Mouse (Mus musculus) heart, adult 2 months (tissue): ENCODE measurements around the gene Hoxc10.

Experiments
- CTCF ChIP-seq: fragments of 200-600 bp; IDR thresholded peaks from 2 replicates; pipeline ENCODE4 v1.8.1; 2022; ENCODE audit warnings: antibody characterized with exemption, mild to moderate bottlenecking, moderate library complexity
- EP300 ChIP-seq: fragments of 200-500 bp; IDR thresholded peaks from 2 replicates; pipeline ENCODE4 v1.6.1; 2011; ENCODE audit warnings: low read depth, low read length, control low read depth; ENCODE audit not compliant: insufficient read depth
- POLR2A ChIP-seq: fragments of 200-500 bp; IDR thresholded peaks from 2 replicates; pipeline ENCODE4 v1.6.1; 2011; ENCODE audit warnings: mild to moderate bottlenecking, low read depth, low read length, control low read depth; ENCODE audit not compliant: insufficient read depth

GRCm38 (mm10) chr15:102981379-102982288, 15.0 kb downstream of the Hoxc10 start:
- TF ChIP-seq CTCF: no peak
- TF ChIP-seq EP300: no peak
- TF ChIP-seq POLR2A: no peak
